Mouse (Mus musculus): ENCODE measurements around the gene Rapgef4.

DNA sequence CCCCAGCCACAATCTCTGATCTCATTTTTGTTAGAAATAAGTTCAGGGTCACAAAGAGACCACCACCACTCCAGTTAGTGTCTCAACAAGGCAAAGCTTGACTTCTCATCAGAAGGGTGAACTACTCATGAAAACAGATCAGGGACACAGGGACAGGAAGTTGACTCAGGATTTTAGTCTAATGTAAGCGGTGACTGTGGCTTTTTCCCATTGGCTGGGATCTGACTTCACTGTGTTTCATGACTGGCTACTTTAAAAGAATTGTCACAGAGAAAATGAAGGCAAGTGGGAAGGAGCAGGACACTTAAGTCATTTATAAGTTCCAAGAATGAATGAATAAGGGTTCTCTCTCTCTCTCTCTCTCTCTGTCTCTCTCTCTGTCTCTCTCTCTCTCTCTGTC lies 45.5 kb downstream of the Rapgef4 start:
- TF ChIP-seq CTCF (IDR thresholded peaks at IDR 0.05; ENCODE audit: low read depth) (no peak), EP300 (optimal IDR thresholded peaks at IDR 0.05) (no peak)

Measured in stomach, postnatal 0 days (tissue).